In genomic region chr10:58559098-58559497, GRCm38 (mm10) we compare ENCODE assay signal across 8 mouse cellular contexts.
A peak's percentile ranks its signal among the peaks of the same experiment; 100 is the strongest.
DNase-seq lines count a peak whose midpoint lies in the region; ATAC-seq and TF ChIP-seq lines count a peak whose summit lies in the region.

No protein-coding gene starts in this region.

- no peaks in the 10 kb centered on the region for H3K9me3 ChIP-seq in limb, embryonic 14.5 days (ENCODE audit: control insufficient read depth, low read length)

- H3K36me3 ChIP-seq in limb, embryonic 14.5 days (ENCODE audit: control insufficient read depth, insufficient read depth, low read length): no peaks in the 10 kb centered on the region

- no peak overlapping the region for H3K4me2 ChIP-seq in limb, embryonic 14.5 days (replicated peaks; ENCODE audit: low read depth, low read length, severe bottlenecking)

- TF ChIP-seq POLR2A in limb, embryonic 14.5 days (IDR thresholded peaks at IDR 0.05; ENCODE audit: borderline replicate concordance, extremely low read depth, insufficient read depth, insufficient read length): no peak

- no peaks in the 10 kb centered on the region for H3K27me3 ChIP-seq in limb, embryonic 14.5 days (ENCODE audit: control insufficient read depth, insufficient read depth, low read length)

- WGBS in limb, embryonic 14.5 days: 22% methylated on average over 7 of the region's 7 CpGs

- H3K27ac ChIP-seq in limb, embryonic 14.5 days (replicated peaks; ENCODE audit: low read depth, low read length): no peak overlapping the region

- ATAC-seq in limb, embryonic 14.5 days (ENCODE audit: low FRiP score, low read depth): no peak

- H3K4me3 ChIP-seq in limb, embryonic 14.5 days (replicated peaks; ENCODE audit: low read length): no peak overlapping the region

- H3K4me1 ChIP-seq in limb, embryonic 14.5 days (ENCODE audit: control insufficient read depth, insufficient read depth, low read length): no peaks in the 10 kb centered on the region

- DNase-seq in gastrocnemius, adult 18-20 months (ENCODE audit: low spot score): peak; percentile 44
- DNase-seq in gastrocnemius, postnatal 4 days (ENCODE audit: low spot score in 2 of 2): no peak
- DNase-seq in urinary bladder, postnatal 25 days (ENCODE audit: low spot score): peak; percentile 42
- DNase-seq in urinary bladder, adult 2 months (ENCODE audit: low spot score): no peak
- peak; percentile 29 for DNase-seq in embryo, embryonic 9.5 days (ENCODE audit: extremely low spot score)
- DNase-seq in hindlimb bud, embryonic 11.5 days (ENCODE audit: extremely low spot score, low read depth, low spot score): peak; percentile 18
- DNase-seq in limb, embryonic 14.5 days (ENCODE audit: low spot score): peak; percentile 44
- DNase-seq in right cerebral cortex, postnatal 10 days (ENCODE audit: low spot score in 2 of 2): peak; percentile 66 to 70

- no peak overlapping the region for H3K9ac ChIP-seq in limb, embryonic 14.5 days (ENCODE audit: low read depth, low read length, severe bottlenecking)

Comparison
In these comparisons a context has a peak if more than half of its experiments do, and no peak if none do; other contexts are left out.
1. DNase-seq: peak in gastrocnemius, adult 18-20 months (single experiment), urinary bladder, postnatal 25 days (single experiment), embryo, embryonic 9.5 days (single experiment), hindlimb bud, embryonic 11.5 days (single experiment), limb, embryonic 14.5 days (single experiment) and right cerebral cortex, postnatal 10 days (2 of 2); none in gastrocnemius, postnatal 4 days (0 of 2) and urinary bladder, adult 2 months (single experiment).